Mouse (Mus musculus) lung, postnatal 0 days (tissue): ENCODE results near the gene Rhag. TPM values are rescaled to one million over a fixed set of nuclear protein-coding genes. Genes with fewer than 3 reads are reported as not detected.

Experiments used
- ATAC-seq: fragments of 200-750 bp; cut with Nextera tagmentation; 2 replicates; pipeline ENCODE4 v1.8.0; 2017; ENCODE audit warnings: moderate library complexity
- DNase-seq: peaks from one replicate; pipeline ENCODE4 v3.0.0-alpha.2; 2016; ENCODE audit warnings: low spot score
- H3K27ac ChIP-seq: fragments of 300-500 bp; sonication (generic); 2 replicates; pipeline ENCODE4 v1.5.1; 2014; ENCODE audit warnings: antibody characterized with exemption, mild to moderate bottlenecking, low read length, mixed read lengths
- H3K27me3 ChIP-seq: fragments of 300-500 bp; sonication (generic); replicated peaks from 2 replicates; pipeline ENCODE4 v1.6.1; 2014; ENCODE audit warnings: low read length, mixed read lengths; ENCODE audit not compliant: insufficient read depth
- H3K36me3 ChIP-seq: fragments of 300-500 bp; sonication (generic); 2 replicates; pipeline ENCODE4 v1.6.1; 2014; ENCODE audit warnings: low read length, mixed read lengths; ENCODE audit not compliant: insufficient read depth
- H3K4me1 ChIP-seq: fragments of 300-500 bp; sonication (generic); 2 replicates; pipeline ENCODE4 v1.6.1; 2014; ENCODE audit warnings: antibody characterized with exemption, low read depth, low read length, mixed read lengths; ENCODE audit not compliant: insufficient read depth
- H3K4me2 ChIP-seq: fragments of 300-500 bp; sonication (generic); replicated peaks from 2 replicates; pipeline ENCODE4 v1.6.1; 2014; ENCODE audit warnings: low read depth, mild to moderate bottlenecking, low read length, moderate library complexity, mixed read lengths
- H3K4me3 ChIP-seq: fragments of 300-500 bp; sonication (generic); 2 replicates; pipeline ENCODE4 v1.5.1; 2014; ENCODE audit warnings: low read depth, low read length
- H3K9ac ChIP-seq: fragments of 300-500 bp; sonication (generic); replicated peaks from 2 replicates; pipeline ENCODE4 v1.6.1; 2014; ENCODE audit warnings: low read depth, mild to moderate bottlenecking
- H3K9me3 ChIP-seq: fragments of 300-500 bp; sonication (generic); 2 replicates; pipeline ENCODE4 v1.6.1; 2016; ENCODE audit warnings: low read length, mixed read lengths
- CTCF ChIP-seq: IDR thresholded peaks from 2 replicates; pipeline ENCODE4 v1.5.1; 2016; ENCODE audit warnings: antibody characterized with exemption, mild to moderate bottlenecking
- EP300 ChIP-seq: IDR thresholded peaks from 2 replicates; pipeline ENCODE4 v1.6.1; 2016; ENCODE audit warnings: antibody characterized with exemption, mild to moderate bottlenecking, control low read depth
- WGBS: fragments of 180-500 bp; shearing (Covaris S2); extraction: QIAGEN DNeasy Blood & Tissue Kit; methylation state at CpG from one replicate; pipeline ENCODE4 v1.1.7; 2014; 5-methylcytosine and 5-hydroxymethylcytosine counted together
- polyA plus RNA-seq: library from polyadenylated mRNA; unstranded; fragments of >200 nt; fragmentation: Nextera tagmentation; extraction: Ambion mirVana; gene quantifications from 2 replicates; pipeline ENCODE4 v1.2.1, GENCODE M21; 2015

Rhag gene
- polyA plus RNA-seq, 1 experiment from 2014 or later, result 1.2 TPM

- Histone ChIP-seq H3K27me3 (no peaks in the 10 kb centered on the region), H3K9ac (peak overlapping the region; percentile 64), H3K36me3 (no peaks in the 10 kb centered on the region), H3K4me2 (peak overlapping the region; percentile 75), H3K4me1 (peaks cover 5% of the 10 kb centered on the region; the same call in 1 of the 2 replicates), H3K27ac (peak overlapping the region; percentile 78), H3K4me3 (peak overlapping the region; percentile 84), H3K9me3 (no peaks in the 10 kb centered on the region)
- no peak for TF ChIP-seq EP300
- no peak for TF ChIP-seq CTCF
- WGBS, result 7% methylated on average over 6 of the region's 6 CpGs
- ATAC-seq, result no peak
- DNase-seq, result no peak
Observed at GRCm38 (mm10) chr17:40879528-40879923, 68.6 kb downstream of the Rhag start.

GRCm38 (mm10) chr17:40879924-40880691 lies 69.2 kb downstream of the Rhag start, which contains the start of gene 9130008F23Rik:
Gene 9130008F23Rik (minus strand): TSS chr17:40880559.
- no peaks in the 10 kb centered on the region for H3K9me3 ChIP-seq
- 2% methylated on average over 40 of the region's 40 CpGs for WGBS

DNA sequence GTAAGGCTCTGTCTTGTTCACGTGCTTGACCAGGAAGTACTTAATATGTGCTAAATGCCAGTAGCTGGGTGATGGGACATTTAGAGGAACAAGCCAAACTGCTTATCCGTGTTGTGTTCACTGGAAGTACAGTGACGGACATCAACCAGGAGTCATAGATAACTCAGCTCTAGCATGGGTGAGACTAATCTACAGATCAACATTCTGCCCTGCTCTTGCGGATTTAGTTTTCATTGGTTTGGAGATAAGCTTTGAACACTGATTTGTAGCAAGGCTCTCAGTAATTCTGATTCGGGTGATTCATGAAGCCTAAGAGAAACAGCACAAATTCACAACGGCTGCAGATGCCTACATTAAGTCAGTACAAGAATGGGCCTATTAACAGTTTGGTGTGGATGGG lies 71.2 kb downstream of the Rhag start:
- no peak for TF ChIP-seq EP300
- TF ChIP-seq CTCF, result no peak

More at GRCm38 (mm10) chr17:40879924-40880691, 69.2 kb downstream of the Rhag start, which contains the start of gene 9130008F23Rik:
- DNase-seq, result peak; percentile 72
- Histone ChIP-seq H3K36me3 (no peaks in the 10 kb centered on the region), H3K4me1 (peaks cover 5% of the 10 kb centered on the region; the same call in 1 of the 2 replicates), H3K4me2 (peak within 1 kb of the TSS; percentile 75), H3K27me3 (no peaks in the 10 kb centered on the region), H3K27ac (peak within 1 kb of the TSS; percentile 78), H3K9ac (peak within 1 kb of the TSS; percentile 64), H3K4me3 (peak within 1 kb of the TSS; percentile 84)
- TF ChIP-seq EP300 (no peak), CTCF (no peak; the same call in 1 of the 2 replicates)
- ATAC-seq, result peak; percentile 88

GRCm38 (mm10) chr17:40885155-40885554 lies 74.2 kb downstream of the Rhag start:
- no peak for DNase-seq
- no peaks in the 10 kb centered on the region for H3K4me1 ChIP-seq

More for the DNA sequence above, 71.2 kb downstream of the Rhag start:
- no peak for DNase-seq
- Histone ChIP-seq H3K9ac (no peak overlapping the region), H3K9me3 (no peaks in the 10 kb centered on the region), H3K27me3 (no peaks in the 10 kb centered on the region), H3K27ac (no peak overlapping the region), H3K4me3 (no peak overlapping the region), H3K4me2 (no peak overlapping the region), H3K4me1 (peaks cover 5% of the 10 kb centered on the region; the same call in 1 of the 2 replicates), H3K36me3 (no peaks in the 10 kb centered on the region)
- WGBS, result 87% methylated on average over 6 of the region's 6 CpGs
- ATAC-seq, result no peak

DNA sequence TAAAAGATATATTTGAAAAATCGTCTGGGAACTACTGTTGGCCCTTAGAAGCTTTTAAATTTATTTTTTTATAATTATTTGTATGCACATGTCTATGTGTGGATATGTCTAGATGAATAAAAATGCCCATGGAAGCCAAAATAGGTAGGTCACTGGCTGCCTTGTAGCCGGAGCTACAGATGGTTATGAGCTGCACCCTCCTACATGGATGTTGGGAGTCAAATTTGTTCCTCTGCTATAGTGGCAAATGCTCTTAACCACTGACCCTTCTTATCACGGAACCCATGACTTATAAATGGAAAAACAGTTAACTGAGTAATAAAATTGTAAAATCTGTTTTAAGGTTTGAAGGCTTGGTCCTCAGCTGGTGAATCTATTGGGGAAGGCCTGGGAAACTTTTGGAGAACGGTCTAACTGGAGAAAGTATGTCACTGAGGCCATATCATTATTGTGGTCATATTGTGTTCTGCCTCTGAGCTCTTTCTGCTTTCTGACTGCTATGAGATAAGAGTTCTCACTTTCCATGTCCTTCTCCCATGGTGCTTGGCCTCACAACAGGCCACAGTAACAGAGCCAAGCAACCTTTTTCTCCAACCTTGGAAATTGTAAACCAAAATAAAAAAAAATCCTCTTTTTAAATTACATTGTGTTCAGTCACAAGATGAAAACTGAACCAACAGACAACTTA lies 77.1 kb downstream of the Rhag start:
- Histone ChIP-seq H3K4me3 (no peak overlapping the region), H3K27me3 (no peaks in the 10 kb centered on the region), H3K9me3 (no peaks in the 10 kb centered on the region), H3K9ac (no peak overlapping the region), H3K4me1 (no peaks in the 10 kb centered on the region), H3K36me3 (no peaks in the 10 kb centered on the region), H3K27ac (no peak overlapping the region), H3K4me2 (no peak overlapping the region)
- DNase-seq (no peak), ATAC-seq (no peak)
- WGBS, result 73% methylated on average over 4 of the region's 4 CpGs
- TF ChIP-seq CTCF (no peak), EP300 (no peak)

More at GRCm38 (mm10) chr17:40885155-40885554, 74.2 kb downstream of the Rhag start:
- no peak overlapping the region for H3K4me3 ChIP-seq
- H3K27me3 ChIP-seq, result no peaks in the 10 kb centered on the region
- 53% methylated on average over 4 of the region's 4 CpGs for WGBS
- H3K36me3 ChIP-seq, result no peaks in the 10 kb centered on the region
- H3K9me3 ChIP-seq, result no peaks in the 10 kb centered on the region
- H3K27ac ChIP-seq, result no peak overlapping the region
- TF ChIP-seq CTCF (no peak), EP300 (no peak)
- no peak for ATAC-seq
- no peak overlapping the region for H3K9ac ChIP-seq
- H3K4me2 ChIP-seq, result no peak overlapping the region

Other genes starting within 250 kb of the Rhag start
- not detected in 2 replicates for gene Esp6, start 249.6 kb upstream of the Rhag start, polyA plus RNA-seq
- gene Esp4, start 212.5 kb upstream of the Rhag start, polyA plus RNA-seq, result not detected in 2 replicates
- gene Esp3, start 179.1 kb upstream of the Rhag start, polyA plus RNA-seq, result not detected in 2 replicates
- gene Esp1, start 84.0 kb upstream of the Rhag start, polyA plus RNA-seq, result not detected in 2 replicates
- 0.24 TPM in 1 of 2 replicates, not detected in the other for gene Crisp2, start 4.1 kb upstream of the Rhag start, polyA plus RNA-seq
- gene 9130008F23Rik, start 69.4 kb downstream of the Rhag start, polyA plus RNA-seq, result 2.4 and 2.9 TPM in 2 replicates
- not detected in 2 replicates for gene Glyatl3, start 103.2 kb downstream of the Rhag start, polyA plus RNA-seq
- 32.5 and 37.0 TPM in 2 replicates for gene Mut, start 123.6 kb downstream of the Rhag start, polyA plus RNA-seq
- gene Cenpq, start 123.9 kb downstream of the Rhag start, polyA plus RNA-seq, result 5.5 and 6.2 TPM in 2 replicates